Mouse (Mus musculus) liver (tissue): ENCODE measurements around the gene Cgrrf1.
"Not testable (repeated sequence)": the region's sequence is repeated elsewhere in the genome, so short reads cannot be mapped to it uniquely, and the experiment has no call there.

ENCODE experiments used
- DNase-seq: peaks from one replicate; pipeline ENCODE4 v3.0.0-alpha.2; 2020; ENCODE audit warnings: mixed read lengths

Gene Cgrrf1

GRCm38 (mm10) chr14:46831837-46832333 is at the start of gene Cgrrf1:
Gene Cgrrf1 (plus strand): TSS chr14:46832125.
- peak; percentile 98 for DNase-seq

- DNase-seq, result no peak
Observed at GRCm38 (mm10) chr14:46782187-46782828, 49.6 kb upstream of the Cgrrf1 start.

GRCm38 (mm10) chr14:46783327-46783926 is 48.5 kb upstream of the Cgrrf1 start:
- no peak for DNase-seq

- no peak for DNase-seq
Observed at GRCm38 (mm10) chr14:46785247-46785646, 46.7 kb upstream of the Cgrrf1 start.

GRCm38 (mm10) chr14:46787454-46787786 is 44.5 kb upstream of the Cgrrf1 start:
- DNase-seq, result no peak

GRCm38 (mm10) chr14:46787787-46788504 is 44.0 kb upstream of the Cgrrf1 start, which contains the start of gene Cnih1:
Gene Cnih1 (minus strand): TSS chr14:46788411.
- DNase-seq, result peak; percentile 92

- DNase-seq, result peak; percentile 28
Observed at GRCm38 (mm10) chr14:46788505-46788901, 43.4 kb upstream of the Cgrrf1 start.

- peak; percentile 51 for DNase-seq
Observed at GRCm38 (mm10) chr14:46790303-46790702, 41.6 kb upstream of the Cgrrf1 start.

- DNase-seq, result no peak
Observed at GRCm38 (mm10) chr14:46790723-46791122, 41.2 kb upstream of the Cgrrf1 start.

- DNase-seq, result no peak
Observed at GRCm38 (mm10) chr14:46794157-46794556, 37.8 kb upstream of the Cgrrf1 start.

GRCm38 (mm10) chr14:46800684-46801345 is 31.1 kb upstream of the Cgrrf1 start:
- no peak for DNase-seq

GRCm38 (mm10) chr14:46803259-46803658 is 28.7 kb upstream of the Cgrrf1 start:
- DNase-seq, result no peak

GRCm38 (mm10) chr14:46803791-46804190 is 28.1 kb upstream of the Cgrrf1 start:
- no peak for DNase-seq

GRCm38 (mm10) chr14:46806186-46806585 is 25.7 kb upstream of the Cgrrf1 start:
- DNase-seq, result no peak

GRCm38 (mm10) chr14:46807927-46808326 is 24.0 kb upstream of the Cgrrf1 start:
- no peak for DNase-seq

GRCm38 (mm10) chr14:46815640-46816039 is 16.3 kb upstream of the Cgrrf1 start:
- DNase-seq, result peak; percentile 50

- DNase-seq, result no peak
Observed at GRCm38 (mm10) chr14:46816916-46817622, 14.9 kb upstream of the Cgrrf1 start.

GRCm38 (mm10) chr14:46818743-46819142 is 13.2 kb upstream of the Cgrrf1 start:
- no peak for DNase-seq

- DNase-seq, result not testable (repeated sequence)
Observed at GRCm38 (mm10) chr14:46819961-46820360, 12.0 kb upstream of the Cgrrf1 start.

- DNase-seq, result peak; percentile 9
Observed at GRCm38 (mm10) chr14:46821271-46821872, 10.6 kb upstream of the Cgrrf1 start.

- DNase-seq, result peak; percentile 94
Observed at GRCm38 (mm10) chr14:46821873-46822716, 9.8 kb upstream of the Cgrrf1 start, which contains the start of gene Gmfb. Gene Gmfb (minus strand): TSS chr14:46822242.
